Mouse (Mus musculus): Measurements from ENCODE around the gene Serinc3. TPM values are rescaled to one million over a fixed set of nuclear protein-coding genes. Genes with fewer than 3 reads are reported as not detected.

Gene Serinc3
- polyA plus RNA-seq, 1 experiment: 113 TPM

GRCm38 (mm10) chr2:163620451-163620850 lies 24.5 kb downstream of the Serinc3 start:
- Histone ChIP-seq H3K4me1 (ENCODE audit: control insufficient read depth, insufficient read depth, insufficient read length, low read length) (no peaks in the 10 kb centered on the region), H3K27ac (replicated peaks; ENCODE audit: low read depth, low read length) (no peak overlapping the region)

GRCm38 (mm10) chr2:163617874-163618273 lies 27.1 kb downstream of the Serinc3 start:
- H3K27ac ChIP-seq (replicated peaks; ENCODE audit: low read depth, low read length): no peak overlapping the region
- no peaks in the 10 kb centered on the region for H3K4me1 ChIP-seq (ENCODE audit: control insufficient read depth, insufficient read depth, insufficient read length, low read length)
- no peak overlapping the region for H3K4me3 ChIP-seq (ENCODE audit: insufficient read depth, low read depth, low read length)

More at GRCm38 (mm10) chr2:163620451-163620850, 24.5 kb downstream of the Serinc3 start:
- H3K4me3 ChIP-seq (ENCODE audit: insufficient read depth, low read depth, low read length): no peak overlapping the region

GRCm38 (mm10) chr2:163617232-163617863 lies 27.6 kb downstream of the Serinc3 start:
- Histone ChIP-seq H3K4me3 (ENCODE audit: insufficient read depth, low read depth, low read length) (no peak overlapping the region), H3K27ac (replicated peaks; ENCODE audit: low read depth, low read length) (no peak overlapping the region), H3K4me1 (ENCODE audit: control insufficient read depth, insufficient read depth, insufficient read length, low read length) (no peaks in the 10 kb centered on the region)

- H3K4me3 ChIP-seq (ENCODE audit: insufficient read depth, low read depth, low read length): no peak overlapping the region
- H3K27ac ChIP-seq (replicated peaks; ENCODE audit: low read depth, low read length): no peak overlapping the region
- H3K4me1 ChIP-seq (ENCODE audit: control insufficient read depth, insufficient read depth, insufficient read length, low read length): no peaks in the 10 kb centered on the region
Measured at GRCm38 (mm10) chr2:163616652-163617227, 28.2 kb downstream of the Serinc3 start.

- no peaks in the 10 kb centered on the region for H3K4me1 ChIP-seq (ENCODE audit: control insufficient read depth, insufficient read depth, insufficient read length, low read length)
- no peak overlapping the region for H3K27ac ChIP-seq (replicated peaks; ENCODE audit: low read depth, low read length)
- no peak overlapping the region for H3K4me3 ChIP-seq (ENCODE audit: insufficient read depth, low read depth, low read length)
Measured at GRCm38 (mm10) chr2:163615906-163616651, 28.9 kb downstream of the Serinc3 start.

GRCm38 (mm10) chr2:163615401-163615800 lies 29.5 kb downstream of the Serinc3 start:
- no peak overlapping the region for H3K27ac ChIP-seq (replicated peaks; ENCODE audit: low read depth, low read length)
- no peaks in the 10 kb centered on the region for H3K4me1 ChIP-seq (ENCODE audit: control insufficient read depth, insufficient read depth, insufficient read length, low read length)
- H3K4me3 ChIP-seq (ENCODE audit: insufficient read depth, low read depth, low read length): no peak overlapping the region

GRCm38 (mm10) chr2:163613990-163614389 lies 30.9 kb downstream of the Serinc3 start:
- no peak overlapping the region for H3K4me3 ChIP-seq (ENCODE audit: insufficient read depth, low read depth, low read length)
- H3K27ac ChIP-seq (replicated peaks; ENCODE audit: low read depth, low read length): no peak overlapping the region
- no peaks in the 10 kb centered on the region for H3K4me1 ChIP-seq (ENCODE audit: control insufficient read depth, insufficient read depth, insufficient read length, low read length)

- H3K4me3 ChIP-seq (ENCODE audit: insufficient read depth, low read depth, low read length): no peak overlapping the region
- no peak overlapping the region for H3K27ac ChIP-seq (replicated peaks; ENCODE audit: low read depth, low read length)
Measured at GRCm38 (mm10) chr2:163613206-163613605, 31.7 kb downstream of the Serinc3 start.

GRCm38 (mm10) chr2:163611176-163611575 lies 33.8 kb downstream of the Serinc3 start:
- no peak overlapping the region for H3K27ac ChIP-seq (replicated peaks; ENCODE audit: low read depth, low read length)
- H3K4me1 ChIP-seq (ENCODE audit: control insufficient read depth, insufficient read depth, insufficient read length, low read length): no peaks in the 10 kb centered on the region
- H3K4me3 ChIP-seq (ENCODE audit: insufficient read depth, low read depth, low read length): no peak overlapping the region

More at GRCm38 (mm10) chr2:163613206-163613605, 31.7 kb downstream of the Serinc3 start:
- H3K4me1 ChIP-seq (ENCODE audit: control insufficient read depth, insufficient read depth, insufficient read length, low read length): no peaks in the 10 kb centered on the region

- 0 out of 2 replicates have a peak, but pooled peaks cover 3% of the 10 kb centered on the region for H3K4me1 ChIP-seq (ENCODE audit: control insufficient read depth, insufficient read depth, insufficient read length, low read length)
- H3K4me3 ChIP-seq (ENCODE audit: insufficient read depth, low read depth, low read length): no peak overlapping the region
- no peak overlapping the region for H3K27ac ChIP-seq (replicated peaks; ENCODE audit: low read depth, low read length)
Measured at GRCm38 (mm10) chr2:163609281-163609975, 35.5 kb downstream of the Serinc3 start.

GRCm38 (mm10) chr2:163608008-163608407 lies 36.9 kb downstream of the Serinc3 start:
- Histone ChIP-seq H3K4me3 (ENCODE audit: insufficient read depth, low read depth, low read length) (no peak overlapping the region), H3K27ac (replicated peaks; ENCODE audit: low read depth, low read length) (no peak overlapping the region), H3K4me1 (ENCODE audit: control insufficient read depth, insufficient read depth, insufficient read length, low read length) (0 out of 2 replicates have a peak, but pooled peaks cover 3% of the 10 kb centered on the region)

- H3K27ac ChIP-seq (replicated peaks; ENCODE audit: low read depth, low read length): no peak overlapping the region
Measured at GRCm38 (mm10) chr2:163606161-163606560, 38.8 kb downstream of the Serinc3 start.

GRCm38 (mm10) chr2:163602101-163602971 lies 42.6 kb downstream of the Serinc3 start, which contains the start of gene Ttpal:
Ttpal (plus strand) TSS chr2:163602314.
- H3K4me3 ChIP-seq (ENCODE audit: insufficient read depth, low read depth, low read length): peak within 1 kb of the TSS; percentile 88
- peaks cover 6% of the 10 kb centered on the region; the same call in 1 of the 2 replicates for H3K4me1 ChIP-seq (ENCODE audit: control insufficient read depth, insufficient read depth, insufficient read length, low read length)
- peak within 1 kb of the TSS; percentile 87 for H3K27ac ChIP-seq (replicated peaks; ENCODE audit: low read depth, low read length)

More at GRCm38 (mm10) chr2:163606161-163606560, 38.8 kb downstream of the Serinc3 start:
- Histone ChIP-seq H3K4me1 (ENCODE audit: control insufficient read depth, insufficient read depth, insufficient read length, low read length) (peaks cover 6% of the 10 kb centered on the region; the same call in 1 of the 2 replicates), H3K4me3 (ENCODE audit: insufficient read depth, low read depth, low read length) (no peak overlapping the region)

- peaks cover 8% of the 10 kb centered on the region for H3K4me1 ChIP-seq (ENCODE audit: control insufficient read depth, insufficient read depth, insufficient read length, low read length)
- peak overlapping the region; percentile 88; the same call in 1 of the 2 replicates for H3K4me3 ChIP-seq (ENCODE audit: insufficient read depth, low read depth, low read length)
- H3K27ac ChIP-seq (replicated peaks; ENCODE audit: low read depth, low read length): no peak overlapping the region; the same call in 1 of the 2 replicates
Measured at GRCm38 (mm10) chr2:163601712-163602100, 43.2 kb downstream of the Serinc3 start.
